Mouse (Mus musculus) G1E-ER4 (cell line): ENCODE measurements around the gene Col4a4. TPM values are rescaled to one million over a fixed set of nuclear protein-coding genes. Genes with fewer than 3 reads are reported as not detected.

Experiments
- GATA1 ChIP-seq: IDR thresholded peaks from one replicate; pipeline ENCODE4 v1.8.0; 2012; ENCODE audit warnings: low read length, inconsistent platforms
- polyA plus RNA-seq: library from polyadenylated mRNA; stranded (reverse); fragments of >175 nt; gene quantifications from 2 replicates; pipeline ENCODE4 v1.2.3, GENCODE M21; 2012

Gene Col4a4
- polyA plus RNA-seq, 1 experiment, result 0.01 TPM

DNA sequence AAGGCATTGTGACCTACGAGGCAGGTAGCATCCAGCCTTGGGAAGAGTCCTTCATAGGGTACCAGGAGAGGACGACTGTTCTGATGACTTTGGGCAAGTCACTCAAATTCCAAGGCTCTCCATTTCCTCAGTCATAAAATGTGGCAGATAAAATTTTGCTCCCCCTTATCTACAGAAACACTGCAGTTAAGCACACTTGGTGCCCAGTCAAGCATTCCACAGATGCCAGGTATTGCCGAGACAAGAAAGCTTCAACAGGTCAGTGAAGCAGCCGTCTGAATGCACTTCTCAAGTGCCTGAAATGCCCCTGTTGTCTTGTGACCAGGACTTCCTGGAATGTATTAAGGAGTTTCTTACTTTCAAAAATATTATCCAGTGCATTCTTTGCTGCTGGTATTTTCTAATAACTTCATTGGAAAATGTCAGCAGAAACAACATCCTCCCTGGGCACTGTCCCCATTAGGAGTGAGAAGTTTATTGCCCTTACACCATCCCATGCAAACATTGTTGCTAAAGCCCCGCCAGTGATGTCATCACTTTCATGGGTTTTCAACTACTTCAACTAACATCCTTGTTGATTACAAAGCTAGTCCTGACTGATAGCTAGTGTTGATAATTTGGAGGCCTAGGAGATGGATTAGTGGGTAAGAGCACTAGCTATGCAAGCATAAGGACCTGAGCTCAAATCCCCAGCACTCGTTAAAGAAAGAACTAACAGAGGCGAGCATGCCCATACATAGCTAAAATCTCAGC lies 16.7 kb upstream of the Col4a4 start:
- no peak for TF ChIP-seq GATA1

DNA sequence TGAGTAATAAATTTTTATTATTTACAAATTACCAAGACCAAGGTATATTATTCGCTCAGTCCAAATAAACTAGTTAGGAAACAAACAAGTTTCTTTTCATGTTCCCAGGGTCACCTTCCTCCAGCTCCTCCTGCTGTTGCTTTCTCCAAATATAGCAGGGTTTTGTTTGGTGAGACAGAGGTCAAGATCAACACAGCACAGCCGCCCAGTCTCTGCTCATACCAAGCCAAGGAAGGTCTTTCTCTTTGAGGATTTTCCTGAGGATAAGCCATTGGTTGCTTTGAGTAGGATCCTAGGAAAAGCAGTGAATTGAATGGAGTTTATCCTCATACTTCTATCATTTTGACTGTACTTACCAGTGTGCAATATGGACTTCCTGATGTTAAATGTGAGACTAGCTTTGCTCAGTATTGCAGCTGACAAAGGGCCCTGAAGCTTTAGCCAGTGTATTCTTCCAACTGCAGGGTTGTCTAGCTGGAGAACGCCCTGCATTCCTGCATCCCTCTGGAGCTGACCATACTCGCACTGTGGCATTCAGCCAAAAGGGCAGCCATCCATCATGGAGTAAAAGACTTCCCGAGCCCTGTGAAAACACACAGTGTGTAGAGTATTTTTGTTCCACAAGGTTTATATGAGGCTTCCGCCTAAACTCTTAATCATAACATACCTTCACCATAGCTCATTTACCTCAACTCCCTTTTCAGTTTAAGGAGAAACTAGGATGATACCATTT lies 10.4 kb upstream of the Col4a4 start:
- TF ChIP-seq GATA1, result no peak

GRCm38 (mm10) chr1:82590266-82590665 lies 3.6 kb upstream of the Col4a4 start:
- no peak for TF ChIP-seq GATA1

DNA sequence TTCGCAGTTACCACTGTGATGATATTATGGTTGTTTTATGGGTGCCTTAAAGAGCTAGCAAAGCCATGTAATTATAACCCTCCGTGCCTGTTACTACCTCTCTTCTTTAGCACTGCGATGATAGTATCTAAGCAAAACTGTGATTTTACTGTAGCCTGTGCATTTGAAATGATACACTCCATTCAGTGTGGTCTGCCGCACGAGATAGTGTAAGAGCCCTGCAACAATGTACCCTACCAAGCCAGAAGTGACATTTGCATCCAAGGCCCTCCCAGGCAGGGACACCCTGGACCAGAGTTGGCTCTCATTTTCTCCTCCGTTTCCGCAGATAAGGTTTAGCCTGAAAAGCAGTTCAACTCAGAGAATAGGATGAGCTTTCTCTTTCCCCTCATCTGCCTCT lies 668 bp downstream of the Col4a4 start:
- no peak for TF ChIP-seq GATA1

DNA sequence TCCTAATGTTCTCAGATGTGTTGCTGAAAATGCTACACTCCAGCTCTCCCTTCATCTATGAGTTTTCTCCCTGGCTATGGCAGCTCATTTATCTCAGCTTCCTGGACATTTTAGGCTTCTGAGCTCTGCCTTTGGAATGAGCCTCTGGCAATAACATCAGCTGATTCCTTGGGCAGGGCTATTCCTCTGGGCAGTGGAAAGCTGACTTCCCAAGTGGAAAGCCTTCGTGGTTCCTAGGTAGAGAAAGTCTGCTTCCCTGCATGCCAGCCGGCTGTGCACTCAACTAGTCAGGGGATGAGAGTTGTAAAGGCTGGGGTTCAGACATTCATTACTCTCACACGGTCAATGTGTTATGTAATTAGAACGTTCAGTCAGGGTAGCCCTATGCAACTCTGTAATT lies 8.3 kb downstream of the Col4a4 start:
- TF ChIP-seq GATA1, result no peak

DNA sequence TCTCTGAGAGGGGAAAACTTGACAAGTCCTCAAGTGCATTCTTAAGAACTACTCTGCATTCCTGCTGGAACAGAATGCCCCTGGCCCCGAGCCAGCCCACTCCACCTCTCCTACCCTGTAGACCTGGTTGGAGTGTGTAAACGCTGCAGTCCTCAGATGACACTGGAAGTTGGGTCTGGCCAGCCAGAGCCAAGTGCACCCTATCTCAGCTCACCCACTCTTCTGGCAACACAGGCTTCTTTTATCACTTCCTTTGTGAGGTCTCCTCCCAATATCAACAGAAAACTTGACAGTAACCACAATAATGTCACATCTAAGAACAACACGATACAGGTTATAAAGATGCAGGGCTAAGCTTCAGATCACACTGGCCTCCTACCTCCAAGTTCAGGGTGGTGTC lies 8.7 kb downstream of the Col4a4 start:
- TF ChIP-seq GATA1, result no peak

DNA sequence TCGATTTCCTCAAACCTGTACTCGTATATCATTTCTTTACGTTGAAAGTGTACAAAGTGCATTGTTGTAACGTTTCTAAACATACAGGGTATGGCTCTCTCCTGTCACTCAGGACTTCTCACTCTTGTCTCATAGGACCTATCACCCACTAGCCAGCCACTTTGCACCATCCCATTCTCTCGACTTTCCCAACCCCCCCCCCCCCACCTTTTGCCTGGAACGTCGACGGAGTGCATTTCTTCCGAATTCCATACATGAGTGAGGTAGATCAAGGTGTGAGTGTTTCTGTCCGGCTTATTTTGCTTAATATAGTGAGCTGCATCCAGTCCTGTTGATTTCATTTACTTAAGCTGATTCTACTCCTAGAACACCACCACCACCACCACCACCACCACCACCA lies 9.3 kb downstream of the Col4a4 start:
- no peak for TF ChIP-seq GATA1

- no peak for TF ChIP-seq GATA1
Observed at GRCm38 (mm10) chr1:82576182-82576581, 10.5 kb downstream of the Col4a4 start.

DNA sequence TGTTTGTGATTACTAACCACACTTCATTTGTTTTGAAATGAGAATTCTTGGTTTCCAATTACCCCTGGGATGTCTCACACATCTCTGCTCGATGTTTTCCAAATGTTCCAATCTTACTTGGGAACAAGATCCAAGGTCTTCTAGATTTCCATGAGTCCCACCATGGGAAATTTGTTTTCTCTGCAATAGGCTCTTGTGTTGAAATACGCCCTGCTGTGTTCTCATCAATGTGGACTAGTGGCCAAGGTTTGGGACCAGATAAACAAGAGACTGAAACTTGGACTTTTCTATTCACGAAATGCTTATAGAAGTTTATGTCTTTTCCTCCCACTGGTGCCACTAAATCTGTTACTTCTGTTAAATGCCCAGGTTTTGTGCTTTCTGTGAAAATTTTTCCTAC lies 11.0 kb downstream of the Col4a4 start:
- no peak for TF ChIP-seq GATA1

GRCm38 (mm10) chr1:82571758-82572157 lies 14.9 kb downstream of the Col4a4 start:
- TF ChIP-seq GATA1, result no peak

DNA sequence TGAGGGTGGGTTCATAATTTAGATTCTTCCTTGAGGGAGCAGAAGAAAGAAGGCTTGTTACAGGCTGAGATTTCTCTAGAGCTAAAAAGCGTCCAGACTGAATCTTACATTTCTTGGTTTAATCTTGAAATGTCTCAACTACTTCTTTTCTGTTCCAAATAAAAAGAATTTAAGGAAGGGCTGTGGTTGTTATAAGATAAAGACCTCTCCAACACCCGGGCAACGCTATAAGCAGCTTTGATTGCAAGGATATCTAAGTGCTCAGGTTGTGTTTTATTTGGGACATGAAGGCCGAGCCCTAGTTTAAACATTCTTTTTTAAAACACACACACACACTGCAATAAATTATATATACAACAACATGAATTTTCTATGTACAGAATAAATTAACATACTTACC lies 17.2 kb downstream of the Col4a4 start:
- no peak for TF ChIP-seq GATA1

- TF ChIP-seq GATA1, result no peak
Observed at GRCm38 (mm10) chr1:82560223-82560622, 26.4 kb downstream of the Col4a4 start.

GRCm38 (mm10) chr1:82554889-82555288 lies 31.8 kb downstream of the Col4a4 start:
- TF ChIP-seq GATA1, result no peak

GRCm38 (mm10) chr1:82554443-82554850 lies 32.2 kb downstream of the Col4a4 start:
- TF ChIP-seq GATA1, result no peak

GRCm38 (mm10) chr1:82545199-82545960 lies 41.3 kb downstream of the Col4a4 start:
- TF ChIP-seq GATA1, result no peak
